Mouse (Mus musculus): Measurements from ENCODE around the gene Fras1.

Gene Fras1

GRCm38 (mm10) chr5:96792422-96792821, 418.7 kb downstream of the Fras1 start:
- DNase-seq (ENCODE audit: low spot score) = no peak

GRCm38 (mm10) chr5:96792936-96793718, 419.4 kb downstream of the Fras1 start, which contains the start of gene Anxa3:
Gene Anxa3, plus strand, starts transcription at chr5:96793339.
- DNase-seq (ENCODE audit: low spot score) = peak; percentile 46

DNA sequence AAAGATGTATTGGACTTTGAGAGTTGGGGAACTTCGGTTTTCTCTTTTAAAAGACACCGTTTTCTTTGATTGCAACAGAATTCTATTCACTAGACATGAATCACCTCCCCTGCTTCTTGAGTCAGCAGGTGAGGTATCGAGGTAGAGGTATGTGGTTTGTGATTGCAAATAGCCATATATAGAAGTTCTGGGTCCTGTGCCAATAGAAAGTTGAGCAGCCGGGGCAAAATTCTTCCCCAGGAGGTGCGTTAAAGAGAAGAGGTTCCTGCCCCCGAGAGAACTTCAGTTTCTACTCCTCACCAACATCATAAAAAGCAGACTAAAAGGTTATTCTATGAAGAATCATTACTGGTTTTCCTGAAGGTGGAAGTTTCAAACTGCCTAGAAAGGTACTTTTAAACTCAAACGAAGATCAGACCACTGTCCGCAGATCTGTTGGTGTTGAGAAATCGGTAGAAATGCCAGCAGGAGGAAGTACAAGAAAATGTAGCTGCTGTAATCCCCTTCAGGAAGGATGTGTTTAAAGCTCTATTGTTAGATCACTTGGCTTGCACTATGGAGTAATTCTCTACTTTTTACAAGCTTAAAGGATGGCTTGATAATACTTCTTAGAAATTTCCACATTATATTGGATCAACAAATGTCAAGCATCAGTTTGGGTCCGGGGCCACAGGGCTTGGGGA, 420.3 kb downstream of the Fras1 start:
- no peak for DNase-seq (ENCODE audit: low spot score)

DNA sequence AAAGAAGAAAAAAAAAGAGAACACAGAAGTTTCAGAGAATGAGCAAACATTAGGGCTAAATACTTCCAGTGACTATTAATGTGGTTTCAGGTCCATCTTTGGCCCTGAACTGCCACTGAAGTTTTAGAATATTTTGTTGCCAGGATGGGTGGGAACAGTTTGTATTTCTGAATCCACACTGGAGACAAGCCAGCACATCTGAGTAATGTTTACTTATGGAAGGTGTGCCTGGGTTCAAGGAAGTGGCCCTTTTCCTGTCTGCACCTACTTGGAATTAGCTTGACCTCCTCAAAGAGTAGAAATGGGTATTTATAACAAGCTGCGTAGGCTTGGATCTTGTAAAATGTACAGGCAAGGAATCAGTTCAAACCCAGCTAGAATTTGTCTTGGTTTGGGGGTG, 422.0 kb downstream of the Fras1 start:
- no peak for DNase-seq (ENCODE audit: low spot score)

- DNase-seq (ENCODE audit: low spot score) = no peak
Measured at GRCm38 (mm10) chr5:96797465-96797864, 423.7 kb downstream of the Fras1 start.

- DNase-seq (ENCODE audit: low spot score) = no peak
Measured at GRCm38 (mm10) chr5:96799165-96799564, 425.4 kb downstream of the Fras1 start.

- no peak for DNase-seq (ENCODE audit: low spot score)
Measured at GRCm38 (mm10) chr5:96799969-96800368, 426.2 kb downstream of the Fras1 start.

- no peak for DNase-seq (ENCODE audit: low spot score)
Measured at GRCm38 (mm10) chr5:96802185-96802584, 428.4 kb downstream of the Fras1 start.

DNA sequence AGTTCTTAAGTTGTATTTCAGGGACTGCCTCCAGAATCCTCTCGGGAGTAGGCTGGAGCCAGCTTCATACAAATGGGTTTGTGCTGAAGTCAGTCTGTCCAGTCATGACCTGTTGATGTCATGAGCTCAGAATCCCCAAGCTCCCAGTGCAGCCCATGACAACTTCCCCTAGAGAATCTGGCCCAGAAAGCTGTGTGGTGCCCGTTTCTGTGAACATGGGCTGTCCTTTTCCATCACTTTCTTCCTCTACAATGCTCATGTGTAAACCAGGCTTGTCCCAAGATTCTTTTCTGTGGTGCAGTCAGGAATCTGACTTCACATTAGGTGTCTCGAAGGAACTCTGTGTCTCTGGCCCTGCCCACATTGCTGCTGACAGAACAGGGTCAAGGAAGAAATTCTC, 429.3 kb downstream of the Fras1 start:
- no peak for DNase-seq (ENCODE audit: low spot score)

DNA sequence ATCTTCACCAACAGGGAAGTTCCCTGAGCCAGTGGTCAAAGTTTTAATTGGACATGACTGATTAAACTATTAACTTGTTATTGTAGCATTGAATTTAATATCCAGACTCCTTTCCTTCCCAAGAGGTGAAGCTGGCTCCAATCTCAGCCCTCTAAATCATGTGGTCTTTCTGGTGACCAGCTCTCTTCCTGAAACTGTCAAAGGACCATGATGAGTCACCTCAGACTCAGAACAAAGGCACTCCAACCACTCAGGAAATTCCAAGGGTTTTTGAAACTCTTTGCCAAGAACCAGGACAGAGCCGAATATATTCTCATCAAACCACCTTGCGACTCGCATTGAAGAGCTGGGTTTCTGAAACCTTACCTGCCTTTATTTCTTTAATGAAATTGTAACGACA, 430.5 kb downstream of the Fras1 start:
- no peak for DNase-seq (ENCODE audit: low spot score)

DNA sequence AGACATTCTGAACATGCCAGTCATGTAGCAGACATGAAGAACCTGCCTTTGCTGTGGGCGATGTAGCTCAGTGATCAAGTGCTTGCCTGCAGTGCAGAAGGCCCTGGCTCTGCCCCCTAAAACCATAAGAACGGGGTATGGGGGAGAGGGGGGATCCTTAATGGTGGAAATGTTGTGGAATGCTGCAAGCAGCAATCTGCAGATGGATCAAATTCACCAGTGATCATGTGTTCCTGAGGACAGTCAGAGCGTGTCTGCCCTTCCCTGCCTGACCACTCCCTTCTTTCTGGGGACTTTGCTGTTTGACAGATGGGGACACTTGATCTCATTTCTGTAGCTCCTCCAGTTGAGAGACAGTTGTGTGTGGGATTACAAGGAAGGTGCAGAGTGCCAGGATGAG, 431.1 kb downstream of the Fras1 start:
- no peak for DNase-seq (ENCODE audit: low spot score)

DNA sequence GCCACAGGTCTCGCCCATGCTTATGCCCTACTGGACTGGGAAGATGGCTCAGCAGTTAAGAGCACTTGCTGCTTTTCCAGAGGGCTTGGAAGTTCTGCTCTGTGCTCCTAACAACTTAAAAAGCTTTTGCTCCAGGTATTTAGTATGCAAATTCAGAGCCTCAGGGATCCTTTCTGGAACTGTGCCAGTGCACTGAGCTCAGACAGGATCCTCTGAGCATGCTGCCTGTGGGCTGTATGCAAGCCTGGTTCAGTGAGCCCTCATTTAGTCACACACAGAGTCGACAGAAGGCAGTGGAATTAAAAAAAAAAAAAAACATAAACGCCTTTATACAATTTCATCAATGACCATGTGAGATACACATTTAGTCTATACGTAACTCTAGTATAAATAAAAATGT, 436.9 kb downstream of the Fras1 start:
- DNase-seq (ENCODE audit: low spot score) = no peak

DNA sequence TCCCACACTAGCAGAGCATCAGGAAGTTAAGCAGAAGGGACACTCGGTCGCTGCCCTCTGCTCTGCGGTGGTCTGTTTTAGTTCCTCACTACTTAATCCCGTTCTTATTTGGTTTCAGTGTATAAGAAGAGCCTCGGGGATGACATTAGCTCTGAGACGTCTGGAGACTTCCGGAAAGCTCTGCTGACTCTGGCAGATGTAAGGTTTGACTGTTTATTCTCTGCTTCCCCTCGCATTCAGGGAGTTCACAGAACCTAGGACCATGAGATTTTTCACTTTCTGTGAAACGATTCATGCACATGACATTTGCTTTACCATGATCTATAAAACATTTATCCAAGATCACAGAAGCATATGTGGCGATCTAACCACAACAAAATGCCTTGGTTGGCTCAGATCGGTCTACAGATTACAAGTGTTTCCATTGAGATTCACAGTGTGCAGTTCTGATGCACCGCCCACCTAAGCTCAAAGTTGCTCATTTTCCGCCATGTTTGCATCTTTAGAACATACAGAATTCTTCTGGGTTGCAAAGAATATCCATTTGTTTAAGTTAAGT, 451.1 kb downstream of the Fras1 start:
- DNase-seq (ENCODE audit: low spot score) = no peak

- DNase-seq (ENCODE audit: low spot score) = no peak
Measured at GRCm38 (mm10) chr5:96827176-96827575, 453.4 kb downstream of the Fras1 start.

Data from retina, embryonic 14.5 days (tissue).